Mouse (Mus musculus) ES-E14 (cell line): ENCODE measurements around the gene Pusl1. TPM values are rescaled to one million over a fixed set of nuclear protein-coding genes. Genes with fewer than 3 reads are reported as not detected.
A peak's percentile ranks its signal among the peaks of the same experiment; 100 is the strongest.

Source experiments
- DNase-seq: peaks from one replicate; pipeline ENCODE4 v3.0.0-alpha.2; 2013; ENCODE audit warnings: low read depth, low spot score
- H3K27ac ChIP-seq: 2 replicates; pipeline ENCODE4 v1.5.1; 2012; ENCODE audit warnings: low read depth, mild to moderate bottlenecking, low read length, moderate library complexity, mixed read lengths; ENCODE audit not compliant: poor library complexity, insufficient read depth, severe bottlenecking
- H3K36me3 ChIP-seq: 2 replicates; pipeline ENCODE4 v1.6.1; 2012; ENCODE audit warnings: mild to moderate bottlenecking, low read length, moderate library complexity, mixed read lengths; ENCODE audit not compliant: control insufficient read depth, poor library complexity, insufficient read depth, severe bottlenecking
- H3K4me1 ChIP-seq, 2 experiments: fragments of 150-350 bp in 1 of 2; sonication (generic) in 1 of 2; 2 replicates each; pipeline ENCODE4 v1.6.1; 2012; ENCODE audit warnings: low read length in 2 of 2, mild to moderate bottlenecking in 1 of 2, mixed read lengths in 1 of 2; ENCODE audit not compliant: control insufficient read depth in 2 of 2, insufficient read depth in 2 of 2, poor library complexity in 1 of 2
- H3K4me3 ChIP-seq, 2 experiments: fragments of 150-350 bp in 1 of 2; sonication (generic) in 1 of 2; 2 replicates each; pipeline ENCODE4 v1.5.1; 2012; ENCODE audit warnings: low read length in 2 of 2, low read depth in 1 of 2, mild to moderate bottlenecking in 1 of 2, mixed read lengths in 1 of 2; ENCODE audit not compliant: insufficient read depth in 1 of 2, poor library complexity in 1 of 2, severe bottlenecking in 1 of 2
- H3K9ac ChIP-seq: 2 replicates; pipeline ENCODE4 v1.6.1; 2012; ENCODE audit warnings: low read depth, mild to moderate bottlenecking, low read length, mixed read lengths; ENCODE audit not compliant: poor library complexity, insufficient read depth, severe bottlenecking
- H3K9me3 ChIP-seq: fragments of 150-350 bp; sonication (generic); 2 replicates; pipeline ENCODE4 v1.6.1; 2012; ENCODE audit warnings: low read depth, mild to moderate bottlenecking, low read length; ENCODE audit not compliant: control insufficient read depth, insufficient read depth
- CHD2 ChIP-seq: IDR thresholded peaks from 2 replicates; pipeline ENCODE4 v1.6.1; 2014; ENCODE audit warnings: mild to moderate bottlenecking, low read depth, low read length, inconsistent platforms
- HCFC1 ChIP-seq: IDR thresholded peaks from 2 replicates; pipeline ENCODE4 v1.6.1; 2012; ENCODE audit warnings: low read length, inconsistent platforms, borderline replicate concordance; ENCODE audit not compliant: insufficient read depth
- MAFK ChIP-seq: IDR thresholded peaks from 2 replicates; pipeline ENCODE4 v1.6.1; 2014; ENCODE audit warnings: mild to moderate bottlenecking, low read depth, low read length, inconsistent platforms; ENCODE audit not compliant: insufficient read depth
- ZC3H11A ChIP-seq: IDR thresholded peaks from 2 replicates; pipeline ENCODE4 v1.6.1; 2012; ENCODE audit warnings: low read depth, mild to moderate bottlenecking, inconsistent platforms, low read length, borderline replicate concordance
- ZNF384 ChIP-seq: IDR thresholded peaks from 2 replicates; pipeline ENCODE4 v1.6.1; 2012; ENCODE audit warnings: low read depth, low read length, inconsistent platforms
- in situ Hi-C, 2 experiments: fragments of 600-800 bp; cut with MboI; formaldehyde crosslinking; loops; one replicate each; pipeline ENCODE4 v1.15.1; 2025; ENCODE audit warnings: low sequenced_read_pairs in 2 of 2, inconsistent platforms in 1 of 2; ENCODE audit not compliant: unreplicated experiment in 2 of 2
- total RNA-seq: library from RNA; depleted of rRNA; stranded (reverse); fragments of 300-350 nt; gene quantifications from 2 replicates; pipeline ENCODE4 v1.2.3, GENCODE M21; 2012

Pusl1 gene
- total RNA-seq, 1 experiment, result 62.2 TPM

DNA sequence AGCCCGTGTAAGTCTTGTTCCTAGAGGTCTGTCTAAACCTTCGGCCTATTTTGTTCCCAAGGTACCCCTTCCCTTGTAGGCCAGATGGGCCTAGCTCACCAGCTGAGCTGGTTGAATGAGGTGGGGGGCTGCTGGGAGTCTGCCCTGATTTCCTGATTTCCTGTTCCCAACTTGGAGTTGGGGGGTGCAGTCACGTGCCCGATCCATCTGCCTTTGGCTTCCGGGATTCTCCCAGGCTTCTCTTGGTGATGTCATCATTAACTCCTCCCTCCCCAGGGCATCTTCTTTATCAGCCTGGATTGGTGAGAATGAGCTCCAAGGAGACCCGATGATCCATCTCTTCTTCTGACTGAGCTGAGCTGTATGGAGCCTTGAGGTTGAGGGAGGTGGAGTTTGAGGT is 3.6 kb upstream of the Pusl1 start:
- Histone ChIP-seq H3K4me1 (peaks cover 12 to 17% of the 10 kb centered on the region in 2 experiments), H3K9ac (peak overlapping the region; percentile 1), H3K4me3 (peak overlapping the region; percentile 48 to 72), H3K27ac (peak overlapping the region; percentile 41; the same call in 1 of the 2 replicates), H3K9me3 (no peaks in the 10 kb centered on the region), H3K36me3 (peaks cover 11% of the 10 kb centered on the region; the same call in 1 of the 2 replicates)
- DNase-seq, result peak; percentile 39
- TF ChIP-seq MAFK, result no peak
- TF ChIP-seq ZC3H11A, result no peak
- no peak for TF ChIP-seq HCFC1
- no peak for TF ChIP-seq ZNF384
- no peak for TF ChIP-seq CHD2
- in situ Hi-C loops, result no loop called here

GRCm38 (mm10) chr4:155894311-155894881 is 2.8 kb upstream of the Pusl1 start:
- Histone ChIP-seq H3K36me3 (peaks cover 11% of the 10 kb centered on the region), H3K27ac (peak overlapping the region; percentile 41), H3K9me3 (no peaks in the 10 kb centered on the region), H3K4me3 (peak overlapping the region; percentile 48 to 72), H3K9ac (peak overlapping the region; percentile 1), H3K4me1 (peaks cover 12 to 17% of the 10 kb centered on the region in 2 experiments)
- DNase-seq, result no peak
- in situ Hi-C loops, result no loop called here
- TF ChIP-seq MAFK, result peak; percentile 71
- TF ChIP-seq ZNF384, result no peak

- DNase-seq, result no peak
- in situ Hi-C loops, result no loop called here
- Histone ChIP-seq H3K9me3 (no peaks in the 10 kb centered on the region), H3K36me3 (peaks cover 17% of the 10 kb centered on the region), H3K4me1 (peaks cover 12 to 17% of the 10 kb centered on the region in 2 experiments), H3K27ac (no peak overlapping the region), H3K9ac (no peak overlapping the region), H3K4me3 (no peak overlapping the region)
- TF ChIP-seq MAFK, result no peak
- TF ChIP-seq ZC3H11A, result no peak
- no peak for TF ChIP-seq HCFC1
- TF ChIP-seq ZNF384, result no peak
- no peak for TF ChIP-seq CHD2
Measured at GRCm38 (mm10) chr4:155893212-155893690, 1.7 kb upstream of the Pusl1 start.

GRCm38 (mm10) chr4:155892438-155893211 is 1.0 kb upstream of the Pusl1 start:
- H3K4me3 ChIP-seq, result peak overlapping the region; percentile 89 to 90
- in situ Hi-C loops, result no loop called here
- TF ChIP-seq ZNF384 (no peak), MAFK (no peak), ZC3H11A (no peak), HCFC1 (no peak), CHD2 (no peak)
- H3K36me3 ChIP-seq, result peaks cover 23% of the 10 kb centered on the region
- H3K9ac ChIP-seq, result peak overlapping the region; percentile 80
- H3K9me3 ChIP-seq, result no peaks in the 10 kb centered on the region
- H3K27ac ChIP-seq, result no peak overlapping the region
- H3K4me1 ChIP-seq, result peaks cover 12 to 17% of the 10 kb centered on the region in 2 experiments
- DNase-seq, result no peak
